Mouse (Mus musculus) neural tube, embryonic 12.5 days (tissue): ENCODE data around the gene Tctn1. TPM values are rescaled to one million over a fixed set of nuclear protein-coding genes. Genes with fewer than 3 reads are reported as not detected.
"Not testable (repeated sequence)": the region's sequence is repeated elsewhere in the genome, so short reads cannot be mapped to it uniquely, and the experiment has no call there.

Source experiments
- ATAC-seq: fragments of 200-750 bp; cut with Nextera tagmentation; 2 replicates; pipeline ENCODE4 v1.8.0; 2017; ENCODE audit warnings: low read depth, mild to moderate bottlenecking, moderate TSS enrichment, moderate library complexity; ENCODE audit not compliant: low FRiP score
- H3K27ac ChIP-seq: fragments of 300-500 bp; sonication (generic); 2 replicates; pipeline ENCODE4 v1.5.1; 2016
- H3K27me3 ChIP-seq: fragments of 300-500 bp; sonication (generic); replicated peaks from 2 replicates; pipeline ENCODE4 v1.6.1; 2016; ENCODE audit warnings: mild to moderate bottlenecking
- H3K36me3 ChIP-seq: fragments of 300-500 bp; sonication (generic); 2 replicates; pipeline ENCODE4 v1.6.1; 2016; ENCODE audit warnings: mild to moderate bottlenecking
- H3K4me1 ChIP-seq: fragments of 300-500 bp; sonication (generic); 2 replicates; pipeline ENCODE4 v1.6.1; 2016
- H3K4me2 ChIP-seq: fragments of 300-500 bp; sonication (generic); replicated peaks from 2 replicates; pipeline ENCODE4 v1.6.1; 2016; ENCODE audit warnings: mild to moderate bottlenecking
- H3K4me3 ChIP-seq: fragments of 300-500 bp; sonication (generic); 2 replicates; pipeline ENCODE4 v1.5.1; 2016
- H3K9ac ChIP-seq: fragments of 300-500 bp; sonication (generic); 2 replicates; pipeline ENCODE4 v1.6.1; 2016; ENCODE audit warnings: mild to moderate bottlenecking
- H3K9me3 ChIP-seq: fragments of 300-500 bp; sonication (generic); 2 replicates; pipeline ENCODE4 v1.6.1; 2016; ENCODE audit warnings: mild to moderate bottlenecking
- WGBS: fragments of 180-500 bp; shearing (Covaris S2); methylation state at CpG from one replicate; pipeline ENCODE4 v1.1.7; 2016; 5-methylcytosine and 5-hydroxymethylcytosine counted together
- polyA plus RNA-seq: library from polyadenylated mRNA; unstranded; fragments of >200 nt; fragmentation: Nextera tagmentation; extraction: Ambion mirVana; gene quantifications from 2 replicates; pipeline ENCODE4 v1.2.1, GENCODE M21; 2016

The Tctn1 gene
- polyA plus RNA-seq, 1 experiment from 2014 or later: 4.6 TPM

GRCm38 (mm10) chr5:122228271-122228765, 35.9 kb downstream of the Tctn1 start:
- Histone ChIP-seq H3K4me3 (no peak overlapping the region), H3K36me3 (no peaks in the 10 kb centered on the region), H3K9me3 (peaks cover 6% of the 10 kb centered on the region; the same call in 1 of the 2 replicates), H3K4me2 (no peak overlapping the region), H3K27ac (no peak overlapping the region), H3K9ac (no peak overlapping the region), H3K27me3 (no peaks in the 10 kb centered on the region), H3K4me1 (no peaks in the 10 kb centered on the region)
- ATAC-seq: no peak
- WGBS: 79% methylated on average over 3 of the region's 3 CpGs

- no peaks in the 10 kb centered on the region for H3K27me3 ChIP-seq
- no peaks in the 10 kb centered on the region for H3K4me1 ChIP-seq
- no peaks in the 10 kb centered on the region for H3K36me3 ChIP-seq
- ATAC-seq: no peak
- no peak overlapping the region for H3K9ac ChIP-seq
- no peak overlapping the region for H3K4me2 ChIP-seq
- H3K27ac ChIP-seq: no peak overlapping the region
- H3K9me3 ChIP-seq: peaks cover 6% of the 10 kb centered on the region; the same call in 1 of the 2 replicates
- no peak overlapping the region for H3K4me3 ChIP-seq
- WGBS: 98% methylated on average over 2 of the region's 2 CpGs
Measured at GRCm38 (mm10) chr5:122224291-122224690, 40.0 kb downstream of the Tctn1 start.

- 89% methylated on average over 4 of the region's 4 CpGs for WGBS
- H3K9me3 ChIP-seq: no peaks in the 10 kb centered on the region
- no peaks in the 10 kb centered on the region for H3K36me3 ChIP-seq
- H3K4me2 ChIP-seq: no peak overlapping the region
- no peaks in the 10 kb centered on the region for H3K27me3 ChIP-seq
- H3K4me3 ChIP-seq: no peak overlapping the region
- no peak overlapping the region for H3K9ac ChIP-seq
- no peak overlapping the region for H3K27ac ChIP-seq
- no peak for ATAC-seq
- no peaks in the 10 kb centered on the region for H3K4me1 ChIP-seq
Measured at GRCm38 (mm10) chr5:122221085-122221484, 43.2 kb downstream of the Tctn1 start.

- WGBS: 71% methylated on average over 18 of the region's 18 CpGs
- Histone ChIP-seq H3K27ac (no peak overlapping the region), H3K4me2 (no peak overlapping the region), H3K4me3 (no peak overlapping the region), H3K9ac (no peak overlapping the region), H3K27me3 (no peaks in the 10 kb centered on the region), H3K4me1 (no peaks in the 10 kb centered on the region), H3K36me3 (no peaks in the 10 kb centered on the region), H3K9me3 (no peaks in the 10 kb centered on the region)
- no peak for ATAC-seq
Measured at GRCm38 (mm10) chr5:122219655-122220629, 44.3 kb downstream of the Tctn1 start.

- Histone ChIP-seq H3K4me3 (no peak overlapping the region), H3K9me3 (no peaks in the 10 kb centered on the region), H3K27ac (no peak overlapping the region), H3K27me3 (no peaks in the 10 kb centered on the region), H3K4me2 (no peak overlapping the region), H3K4me1 (no peaks in the 10 kb centered on the region), H3K9ac (no peak overlapping the region), H3K36me3 (no peaks in the 10 kb centered on the region)
- no peak for ATAC-seq
- WGBS: 84% methylated on average over 7 of the region's 7 CpGs
Measured at GRCm38 (mm10) chr5:122218928-122219327, 45.3 kb downstream of the Tctn1 start.

- H3K36me3 ChIP-seq: no peaks in the 10 kb centered on the region
- H3K27me3 ChIP-seq: no peaks in the 10 kb centered on the region
- no peaks in the 10 kb centered on the region for H3K9me3 ChIP-seq
- no peak overlapping the region for H3K4me2 ChIP-seq
- no peak overlapping the region for H3K9ac ChIP-seq
- 90% methylated on average over 12 of the region's 12 CpGs for WGBS
- ATAC-seq: no peak
- H3K27ac ChIP-seq: no peak overlapping the region
- H3K4me1 ChIP-seq: no peaks in the 10 kb centered on the region
- H3K4me3 ChIP-seq: no peak overlapping the region
Measured at GRCm38 (mm10) chr5:122218109-122218905, 46.0 kb downstream of the Tctn1 start.

GRCm38 (mm10) chr5:122217636-122218035, 46.6 kb downstream of the Tctn1 start:
- no peak overlapping the region for H3K4me3 ChIP-seq
- H3K36me3 ChIP-seq: no peaks in the 10 kb centered on the region
- no peak overlapping the region for H3K27ac ChIP-seq
- no peak for ATAC-seq
- no peak overlapping the region for H3K9ac ChIP-seq
- H3K4me1 ChIP-seq: no peaks in the 10 kb centered on the region
- no peaks in the 10 kb centered on the region for H3K27me3 ChIP-seq
- WGBS: 92% methylated on average over 6 of the region's 6 CpGs
- no peaks in the 10 kb centered on the region for H3K9me3 ChIP-seq
- no peak overlapping the region for H3K4me2 ChIP-seq

GRCm38 (mm10) chr5:122213861-122214260, 50.4 kb downstream of the Tctn1 start:
- no peaks in the 10 kb centered on the region for H3K27me3 ChIP-seq
- ATAC-seq: no peak
- no peak overlapping the region for H3K27ac ChIP-seq
- H3K4me2 ChIP-seq: no peak overlapping the region
- H3K9me3 ChIP-seq: no peaks in the 10 kb centered on the region
- 84% methylated on average over 6 of the region's 6 CpGs for WGBS
- no peak overlapping the region for H3K4me3 ChIP-seq
- no peak overlapping the region for H3K9ac ChIP-seq
- H3K4me1 ChIP-seq: peaks cover 12% of the 10 kb centered on the region
- no peaks in the 10 kb centered on the region for H3K36me3 ChIP-seq

- peaks cover 12% of the 10 kb centered on the region for H3K4me1 ChIP-seq
- WGBS: 88% methylated on average over 1 of the region's 1 CpGs
- H3K4me3 ChIP-seq, H3K36me3 ChIP-seq, ATAC-seq, H3K4me2 ChIP-seq, H3K27ac ChIP-seq, H3K9ac ChIP-seq, H3K27me3 ChIP-seq, H3K9me3 ChIP-seq: not testable (repeated sequence)
Measured at GRCm38 (mm10) chr5:122212820-122213219, 51.4 kb downstream of the Tctn1 start.

GRCm38 (mm10) chr5:122212125-122212524, 52.1 kb downstream of the Tctn1 start:
- Histone ChIP-seq H3K27me3 (no peaks in the 10 kb centered on the region), H3K4me2 (no peak overlapping the region), H3K4me3 (no peak overlapping the region), H3K36me3 (no peaks in the 10 kb centered on the region), H3K9ac (no peak overlapping the region), H3K27ac (no peak overlapping the region), H3K4me1 (peaks cover 12% of the 10 kb centered on the region), H3K9me3 (no peaks in the 10 kb centered on the region)
- 88% methylated on average over 8 of the region's 8 CpGs for WGBS
- no peak for ATAC-seq

- ATAC-seq: no peak
- WGBS: 94% methylated on average over 8 of the region's 8 CpGs
- H3K9ac ChIP-seq: no peak overlapping the region
- H3K9me3 ChIP-seq: no peaks in the 10 kb centered on the region
- no peaks in the 10 kb centered on the region for H3K36me3 ChIP-seq
- no peak overlapping the region for H3K4me3 ChIP-seq
- no peak overlapping the region for H3K4me2 ChIP-seq
- H3K27ac ChIP-seq: no peak overlapping the region
- no peaks in the 10 kb centered on the region for H3K27me3 ChIP-seq
- H3K4me1 ChIP-seq: peaks cover 12% of the 10 kb centered on the region
Measured at GRCm38 (mm10) chr5:122210890-122211289, 53.4 kb downstream of the Tctn1 start.
